Mouse (Mus musculus): Measurements from ENCODE around the gene Cyp46a1. TPM values are rescaled to one million over a fixed set of nuclear protein-coding genes. Genes with fewer than 3 reads are reported as not detected.
A peak's percentile ranks its signal among the peaks of the same experiment; 100 is the strongest.

Cyp46a1 gene
- polyA plus RNA-seq, 1 experiment from 2014 or later: 5.2 TPM

GRCm38 (mm10) chr12:108326401-108326800, 7.8 kb upstream of the Cyp46a1 start:
- WGBS: 51% methylated on average over 5 of the region's 5 CpGs
- no peaks in the 10 kb centered on the region for H3K9me3 ChIP-seq (replicated peaks; ENCODE audit: low read length)

GRCm38 (mm10) chr12:108327889-108328491, 6.2 kb upstream of the Cyp46a1 start:
- ATAC-seq (replicated peaks; ENCODE audit: low FRiP score, low read depth) (0 out of 2 replicates have a peak, but pooled peaks have one; percentile 37), DNase-seq (ENCODE audit: low spot score) (peak; percentile 61)
- Histone ChIP-seq H3K9me3 (replicated peaks; ENCODE audit: low read length) (no peaks in the 10 kb centered on the region), H3K4me3 (replicated peaks; ENCODE audit: low read depth, low read length) (peak overlapping the region; percentile 30), H3K27me3 (ENCODE audit: insufficient read depth, low read length) (peaks cover 24% of the 10 kb centered on the region), H3K4me1 (replicated peaks; ENCODE audit: insufficient read depth, low read length) (peaks cover 7% of the 10 kb centered on the region; the same call in 1 of the 2 replicates), H3K9ac (ENCODE audit: low read depth, low read length) (peak overlapping the region; percentile 40; the same call in 1 of the 2 replicates), H3K36me3 (ENCODE audit: insufficient read depth, low read length) (no peaks in the 10 kb centered on the region), H3K4me2 (ENCODE audit: low read length) (peak overlapping the region; percentile 59), H3K27ac (no peak overlapping the region)
- under 1% methylated on average over 59 of the region's 66 CpGs for WGBS
- no peak for TF ChIP-seq CTCF (IDR thresholded peaks at IDR 0.05; ENCODE audit: low read depth)

More at GRCm38 (mm10) chr12:108326401-108326800, 7.8 kb upstream of the Cyp46a1 start:
- Histone ChIP-seq H3K36me3 (ENCODE audit: insufficient read depth, low read length) (no peaks in the 10 kb centered on the region), H3K4me1 (replicated peaks; ENCODE audit: insufficient read depth, low read length) (peaks cover 7% of the 10 kb centered on the region; the same call in 1 of the 2 replicates), H3K4me2 (ENCODE audit: low read length) (no peak overlapping the region), H3K27me3 (ENCODE audit: insufficient read depth, low read length) (peaks cover 24% of the 10 kb centered on the region), H3K4me3 (replicated peaks; ENCODE audit: low read depth, low read length) (no peak overlapping the region), H3K27ac (no peak overlapping the region), H3K9ac (ENCODE audit: low read depth, low read length) (no peak overlapping the region)
- no peak for DNase-seq (ENCODE audit: low spot score)
- ATAC-seq (replicated peaks; ENCODE audit: low FRiP score, low read depth): no peak
- TF ChIP-seq CTCF (IDR thresholded peaks at IDR 0.05; ENCODE audit: low read depth): no peak

- peak; percentile 97 for TF ChIP-seq CTCF (IDR thresholded peaks at IDR 0.05; ENCODE audit: low read depth)
- Histone ChIP-seq H3K4me3 (replicated peaks; ENCODE audit: low read depth, low read length) (peak overlapping the region; percentile 63), H3K27ac (peak overlapping the region; percentile 43; the same call in 1 of the 2 replicates), H3K4me2 (ENCODE audit: low read length) (peak overlapping the region; percentile 100), H3K4me1 (replicated peaks; ENCODE audit: insufficient read depth, low read length) (0 out of 2 replicates have a peak, but pooled peaks cover 9% of the 10 kb centered on the region), H3K36me3 (ENCODE audit: insufficient read depth, low read length) (no peaks in the 10 kb centered on the region), H3K9me3 (replicated peaks; ENCODE audit: low read length) (no peaks in the 10 kb centered on the region), H3K9ac (ENCODE audit: low read depth, low read length) (no peak overlapping the region), H3K27me3 (ENCODE audit: insufficient read depth, low read length) (peaks cover 13% of the 10 kb centered on the region)
- under 1% methylated on average over 16 of the region's 16 CpGs for WGBS
- ATAC-seq (replicated peaks; ENCODE audit: low FRiP score, low read depth): peak; percentile 52; the same call in 1 of the 2 replicates
- DNase-seq (ENCODE audit: low spot score): peak; percentile 94
Observed at GRCm38 (mm10) chr12:108333056-108333455, 1.1 kb upstream of the Cyp46a1 start.

- H3K9me3 ChIP-seq (replicated peaks; ENCODE audit: low read length): no peaks in the 10 kb centered on the region
- no peak overlapping the region for H3K9ac ChIP-seq (ENCODE audit: low read depth, low read length)
- no peak for TF ChIP-seq CTCF (IDR thresholded peaks at IDR 0.05; ENCODE audit: low read depth)
- H3K27ac ChIP-seq: peak overlapping the region; percentile 43; the same call in 1 of the 2 replicates
- peaks cover 10% of the 10 kb centered on the region for H3K27me3 ChIP-seq (ENCODE audit: insufficient read depth, low read length)
- peak; percentile 50 for DNase-seq (ENCODE audit: low spot score)
- WGBS: under 1% methylated on average over 22 of the region's 22 CpGs
- H3K4me2 ChIP-seq (ENCODE audit: low read length): peak overlapping the region; percentile 100
- 0 out of 2 replicates have a peak, but pooled peaks cover 8% of the 10 kb centered on the region for H3K4me1 ChIP-seq (replicated peaks; ENCODE audit: insufficient read depth, low read length)
- peak overlapping the region; percentile 63 for H3K4me3 ChIP-seq (replicated peaks; ENCODE audit: low read depth, low read length)
- peak; percentile 5; the same call in 1 of the 2 replicates for ATAC-seq (replicated peaks; ENCODE audit: low FRiP score, low read depth)
- no peaks in the 10 kb centered on the region for H3K36me3 ChIP-seq (ENCODE audit: insufficient read depth, low read length)
Observed at GRCm38 (mm10) chr12:108333481-108333882, 699 bp upstream of the Cyp46a1 start.

GRCm38 (mm10) chr12:108334529-108334928, 348 bp downstream of the Cyp46a1 start:
- Histone ChIP-seq H3K4me3 (replicated peaks; ENCODE audit: low read depth, low read length) (peak overlapping the region; percentile 63), H3K9me3 (replicated peaks; ENCODE audit: low read length) (no peaks in the 10 kb centered on the region), H3K27ac (no peak overlapping the region), H3K36me3 (ENCODE audit: insufficient read depth, low read length) (no peaks in the 10 kb centered on the region), H3K4me1 (replicated peaks; ENCODE audit: insufficient read depth, low read length) (0 out of 2 replicates have a peak, but pooled peaks cover 8% of the 10 kb centered on the region), H3K27me3 (ENCODE audit: insufficient read depth, low read length) (0 out of 2 replicates have a peak, but pooled peaks cover 3% of the 10 kb centered on the region), H3K9ac (ENCODE audit: low read depth, low read length) (peak overlapping the region; percentile 65; the same call in 1 of the 2 replicates), H3K4me2 (ENCODE audit: low read length) (peak overlapping the region; percentile 100)
- DNase-seq (ENCODE audit: low spot score) (peak; percentile 29), ATAC-seq (replicated peaks; ENCODE audit: low FRiP score, low read depth) (no peak; the same call in 1 of the 2 replicates)
- no peak for TF ChIP-seq CTCF (IDR thresholded peaks at IDR 0.05; ENCODE audit: low read depth)
- WGBS: 1% methylated on average over 32 of the region's 32 CpGs

- no peak for ATAC-seq (replicated peaks; ENCODE audit: low FRiP score, low read depth)
- Histone ChIP-seq H3K4me1 (replicated peaks; ENCODE audit: insufficient read depth, low read length) (0 out of 2 replicates have a peak, but pooled peaks cover 2% of the 10 kb centered on the region), H3K4me3 (replicated peaks; ENCODE audit: low read depth, low read length) (no peak overlapping the region), H3K4me2 (ENCODE audit: low read length) (0 out of 2 replicates have a peak overlapping the region, but pooled peaks have one; percentile 30), H3K9ac (ENCODE audit: low read depth, low read length) (no peak overlapping the region), H3K27me3 (ENCODE audit: insufficient read depth, low read length) (0 out of 2 replicates have a peak, but pooled peaks cover 3% of the 10 kb centered on the region), H3K9me3 (replicated peaks; ENCODE audit: low read length) (no peaks in the 10 kb centered on the region), H3K36me3 (ENCODE audit: insufficient read depth, low read length) (no peaks in the 10 kb centered on the region), H3K27ac (no peak overlapping the region)
- TF ChIP-seq CTCF (IDR thresholded peaks at IDR 0.05; ENCODE audit: low read depth): peak; percentile 81
- 12% methylated on average over 14 of the region's 14 CpGs for WGBS
- DNase-seq (ENCODE audit: low spot score): peak; percentile 69
Observed at GRCm38 (mm10) chr12:108338572-108339190, 4.5 kb downstream of the Cyp46a1 start.
